Mouse (Mus musculus): ENCODE data around the gene Fgfr2.

Fgfr2 gene

DNA sequence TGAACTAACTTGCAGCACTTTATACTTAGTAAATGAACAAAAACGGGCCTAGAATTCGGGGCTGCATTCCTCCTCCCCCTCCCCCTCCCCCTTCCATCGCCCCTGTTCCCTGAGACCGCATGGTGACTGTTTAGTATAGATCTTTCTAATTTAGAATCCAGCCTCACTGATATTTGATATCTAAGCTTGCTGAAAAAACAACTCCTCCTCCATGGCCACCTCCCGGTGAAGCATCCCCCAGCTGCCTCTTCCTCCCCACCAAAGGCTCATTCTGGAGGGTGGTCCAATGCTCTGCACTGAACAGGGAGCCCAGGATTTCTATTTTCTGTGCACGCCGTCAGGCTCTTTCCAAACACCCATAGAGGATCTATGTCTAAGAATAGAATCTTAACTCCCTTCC is 1804.8 kb downstream of the Fgfr2 start:
- no peak for DNase-seq (ENCODE audit: low spot score)

DNA sequence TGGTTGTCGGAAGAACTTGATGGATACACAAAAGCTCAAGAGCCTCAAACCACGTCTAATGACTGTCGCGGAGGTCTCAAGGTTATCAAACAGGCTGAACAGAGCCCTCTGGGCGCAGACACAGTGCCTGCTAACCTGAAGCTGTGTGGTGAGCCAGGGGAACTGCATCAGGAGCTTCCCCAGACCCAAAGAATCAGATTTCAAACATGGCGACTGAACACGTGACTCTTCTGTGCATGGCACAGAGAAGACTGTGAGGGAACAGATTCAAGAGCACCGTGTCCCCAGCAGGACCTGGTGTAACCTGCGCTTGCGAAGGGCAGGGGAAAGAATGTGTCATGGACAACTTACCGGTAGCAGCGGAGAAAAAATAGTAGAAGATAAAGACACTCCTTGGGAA is 1805.6 kb downstream of the Fgfr2 start:
- DNase-seq (ENCODE audit: low spot score), result no peak

DNA sequence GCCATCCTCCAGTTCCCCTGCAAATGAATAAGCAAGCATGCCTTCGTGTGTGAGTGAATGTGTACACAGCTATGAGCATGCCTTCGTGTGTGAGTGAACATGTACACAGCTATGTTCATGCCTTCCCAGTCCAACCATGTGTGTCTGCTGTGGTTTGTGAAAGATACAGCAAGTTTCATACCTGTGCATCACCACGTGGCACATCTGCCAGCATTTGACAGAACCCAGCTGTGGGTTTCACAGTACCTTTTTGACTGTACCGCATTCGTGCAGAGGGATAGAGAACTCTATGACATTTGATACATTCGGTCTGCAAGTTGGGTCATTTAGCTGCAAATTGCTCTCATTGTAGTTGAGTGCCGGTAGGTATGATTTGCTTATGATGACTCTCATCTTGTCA is 1808.7 kb downstream of the Fgfr2 start:
- no peak for DNase-seq (ENCODE audit: low spot score)

GRCm38 (mm10) chr7:131306733-131307132 is 1816.4 kb downstream of the Fgfr2 start:
- no peak for DNase-seq (ENCODE audit: low spot score)

DNA sequence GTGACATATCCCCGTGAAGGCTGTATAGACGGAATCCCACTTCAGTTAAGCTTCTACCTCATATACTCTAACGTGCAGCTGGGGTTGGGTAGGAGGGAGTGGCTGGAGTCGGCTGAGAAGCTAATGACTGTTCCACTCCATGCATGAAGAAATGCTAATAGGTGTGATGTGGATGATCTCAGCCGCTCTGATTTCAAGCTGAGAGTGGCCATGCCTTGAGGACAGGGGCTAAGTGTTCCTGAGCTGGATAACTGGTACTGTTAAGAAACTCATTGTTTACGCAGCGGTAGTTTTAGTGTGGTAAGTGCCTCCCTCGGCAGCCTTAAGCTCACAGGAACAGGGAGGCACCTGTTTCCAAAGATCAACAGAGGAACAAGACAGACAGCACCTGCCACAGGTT is 1819.8 kb downstream of the Fgfr2 start:
- DNase-seq (ENCODE audit: low spot score), result no peak

GRCm38 (mm10) chr7:131297151-131297550 is 1826.0 kb downstream of the Fgfr2 start:
- no peak for DNase-seq (ENCODE audit: low spot score)

DNA sequence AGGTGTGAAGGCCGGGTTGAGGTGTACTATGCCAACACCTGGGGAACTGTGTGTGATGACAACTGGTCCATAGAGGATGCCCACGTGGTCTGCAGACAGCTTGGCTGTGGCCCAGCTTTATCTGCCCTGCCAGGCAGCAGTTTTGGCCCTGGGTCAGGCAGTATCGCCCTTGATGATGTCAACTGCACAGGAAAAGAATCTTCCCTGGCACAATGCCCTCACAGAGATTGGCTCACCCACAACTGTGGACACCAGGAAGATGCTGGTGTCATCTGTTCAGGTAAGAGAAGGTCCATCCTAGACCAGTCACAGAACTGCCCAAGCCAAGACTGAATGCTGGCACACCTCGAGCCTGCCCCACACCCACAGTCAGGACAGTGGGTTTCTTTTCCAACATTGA is 1857.3 kb downstream of the Fgfr2 start:
- DNase-seq (ENCODE audit: low spot score), result no peak

DNA sequence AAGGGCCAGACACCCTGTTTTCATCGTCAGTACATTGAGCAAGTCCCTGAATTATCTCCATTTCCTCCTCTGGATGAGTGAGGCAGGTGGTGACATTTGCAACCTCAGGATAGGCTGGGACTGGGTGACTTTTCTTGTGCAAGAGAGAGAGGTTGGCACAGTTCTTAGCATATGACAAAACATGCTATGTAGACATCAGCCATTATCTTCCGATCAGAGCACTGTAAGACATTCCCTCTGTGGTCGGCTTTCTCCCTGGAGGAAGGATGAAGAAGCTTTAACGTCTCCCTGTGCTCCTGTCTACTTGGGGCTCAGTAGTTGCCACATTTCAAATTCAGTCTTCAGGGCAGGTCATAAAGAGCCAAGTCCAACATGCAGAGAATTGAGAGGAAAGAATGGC is 1858.9 kb downstream of the Fgfr2 start:
- DNase-seq (ENCODE audit: low spot score), result no peak

DNA sequence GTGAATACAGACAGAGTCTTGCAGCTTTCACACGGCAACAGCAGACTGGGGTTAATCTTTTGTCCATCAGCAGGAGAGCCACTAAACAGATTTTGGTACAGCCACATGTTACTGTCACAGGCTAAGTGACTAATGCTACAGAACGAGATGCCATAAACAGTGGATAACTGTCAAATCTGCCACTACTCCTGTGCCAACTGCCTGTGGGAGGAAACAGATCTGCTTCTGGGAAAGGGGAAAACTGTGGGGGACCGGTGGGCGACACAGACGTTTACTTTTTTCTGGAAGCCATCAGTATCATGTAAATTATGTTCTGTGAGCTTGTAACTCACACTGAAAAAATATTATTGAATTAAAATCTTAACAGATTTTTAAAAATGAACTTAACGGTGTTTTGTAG is 1862.2 kb downstream of the Fgfr2 start:
- DNase-seq (ENCODE audit: low spot score), result peak; percentile 45

DNA sequence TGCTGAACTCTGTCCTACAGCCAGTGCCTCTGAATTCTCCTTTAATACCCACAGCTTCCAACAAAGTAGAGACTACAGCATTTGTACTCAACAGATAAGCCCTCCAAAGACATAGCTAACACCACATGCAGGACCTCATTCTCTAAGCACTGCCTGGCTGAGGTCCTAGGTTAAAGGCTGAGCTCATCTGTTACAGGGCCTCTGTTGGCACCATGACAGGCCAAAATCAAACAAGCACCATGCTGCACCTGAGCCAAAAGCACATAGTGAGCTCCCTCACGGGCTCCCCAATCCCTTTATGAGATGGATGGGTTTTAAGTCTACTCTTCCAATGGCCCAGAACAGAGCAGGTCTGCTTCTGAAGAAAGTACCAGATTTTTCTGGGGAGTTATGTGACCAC is 1865.8 kb downstream of the Fgfr2 start:
- DNase-seq (ENCODE audit: low spot score), result no peak

- no peak for DNase-seq (ENCODE audit: low spot score)
Observed at GRCm38 (mm10) chr7:131256841-131257240, 1866.3 kb downstream of the Fgfr2 start.

GRCm38 (mm10) chr7:131244993-131245392 is 1878.2 kb downstream of the Fgfr2 start:
- no peak for DNase-seq (ENCODE audit: low spot score)

- DNase-seq (ENCODE audit: low spot score), result no peak
Observed at GRCm38 (mm10) chr7:131236091-131236490, 1887.1 kb downstream of the Fgfr2 start.

DNA sequence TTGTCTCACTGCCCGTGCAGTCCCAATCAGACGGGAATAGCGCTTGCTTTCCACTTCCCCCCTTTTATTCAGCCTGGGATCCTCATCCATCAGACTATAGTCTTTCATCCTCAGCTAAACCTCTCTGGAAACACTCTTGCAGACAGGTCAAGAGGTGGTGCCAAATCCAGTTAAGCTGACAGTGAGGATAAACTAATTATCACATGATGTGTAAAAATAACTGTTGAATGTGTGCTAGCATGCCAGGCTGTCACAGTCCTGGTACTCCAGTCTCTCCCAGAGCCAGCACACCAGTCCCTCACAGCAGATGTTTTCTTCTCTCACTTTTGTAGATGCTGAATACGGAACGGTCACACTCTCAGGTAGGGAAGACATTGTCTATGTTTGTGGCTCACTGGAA is 1900.1 kb downstream of the Fgfr2 start:
- DNase-seq (ENCODE audit: low spot score), result no peak

GRCm38 (mm10) chr7:131187996-131188395 is 1935.2 kb downstream of the Fgfr2 start:
- no peak for DNase-seq (ENCODE audit: low spot score)

DNA sequence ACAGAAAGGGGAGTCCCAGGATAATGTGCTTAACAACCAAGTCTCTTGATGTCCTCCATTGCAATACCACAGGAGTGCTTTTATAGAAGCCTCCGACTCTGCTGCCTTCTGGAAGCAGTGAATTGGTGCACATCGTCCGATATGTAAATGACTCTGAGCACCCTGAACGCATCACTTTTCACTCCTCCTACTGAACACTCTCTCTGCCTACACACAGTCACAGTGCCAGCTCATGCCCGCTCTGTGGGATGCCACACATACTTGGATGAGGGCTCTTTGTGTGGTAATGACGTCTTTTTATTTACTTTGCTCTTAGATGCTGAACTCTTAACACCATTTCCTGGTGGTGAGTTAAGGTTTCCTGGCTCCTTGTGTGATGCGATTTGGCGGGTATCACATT is 1936.1 kb downstream of the Fgfr2 start:
- peak; percentile 2 for DNase-seq (ENCODE audit: low spot score)

DNA sequence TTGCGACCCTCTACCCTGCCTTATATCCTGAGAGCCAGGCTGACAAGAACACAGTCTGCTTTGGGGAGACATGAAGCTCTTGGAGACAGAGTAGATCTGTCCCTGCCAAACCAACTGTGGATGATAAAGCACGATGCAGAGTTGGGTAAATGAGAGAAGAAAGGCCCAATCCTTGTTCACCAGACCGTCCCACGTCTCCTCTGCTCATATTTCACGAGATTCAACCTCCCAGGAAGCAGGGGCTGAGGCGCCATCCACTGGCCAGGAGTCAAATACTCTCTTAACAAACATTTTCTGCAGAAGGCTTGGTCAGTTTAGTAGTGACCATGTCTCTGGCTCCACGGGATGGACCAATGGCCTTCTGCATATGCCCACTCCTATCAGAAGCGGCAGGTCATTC is 1938.8 kb downstream of the Fgfr2 start:
- no peak for DNase-seq (ENCODE audit: low spot score)

GRCm38 (mm10) chr7:131182685-131183084 is 1940.5 kb downstream of the Fgfr2 start:
- DNase-seq (ENCODE audit: low spot score), result no peak

DNA sequence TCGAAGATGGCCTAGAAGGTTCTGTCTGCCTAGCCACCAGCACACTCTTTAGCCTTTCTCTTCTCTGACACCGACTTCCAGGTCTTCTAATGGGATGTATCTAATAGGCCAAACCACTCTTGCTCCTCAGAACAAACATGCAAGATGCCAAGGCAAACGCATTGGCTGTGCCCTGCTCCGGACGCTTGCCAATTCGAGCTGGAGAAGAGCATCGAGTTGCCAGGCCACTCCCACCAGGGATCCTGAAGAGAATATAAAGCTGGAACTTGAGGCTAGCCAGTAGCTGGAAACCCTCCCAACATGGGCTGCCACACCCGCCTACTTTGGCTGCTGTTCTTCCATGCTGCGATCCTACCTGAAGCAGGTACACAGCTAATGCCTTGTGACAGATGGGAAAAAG is 1949.0 kb downstream of the Fgfr2 start, which contains the start of gene 5430419D17Rik:
5430419D17Rik (plus strand) TSS at position 282 of the 400 bp plus-strand sequence.
- DNase-seq (ENCODE audit: low spot score), result no peak

GRCm38 (mm10) chr7:131169099-131169498 is 1954.1 kb downstream of the Fgfr2 start:
- DNase-seq (ENCODE audit: low spot score), result no peak

DNA sequence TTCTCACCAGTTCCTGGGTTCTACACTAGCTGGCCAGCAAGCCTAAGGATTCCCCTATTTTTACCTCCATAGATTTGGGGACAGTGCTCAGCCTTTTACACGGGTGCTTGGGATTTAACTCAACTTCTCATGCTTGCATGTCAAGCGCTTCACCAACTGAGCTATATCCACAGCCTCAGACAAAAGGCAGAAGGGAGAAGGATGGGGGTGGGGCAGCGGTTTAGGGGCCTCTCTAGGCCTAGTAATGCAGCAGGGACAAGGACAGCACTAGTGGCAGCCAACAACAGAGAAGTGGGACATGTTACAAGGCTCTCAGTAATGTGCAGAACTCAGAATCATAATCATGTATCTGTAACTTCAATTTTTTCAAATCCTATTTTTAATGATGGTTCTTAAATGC is 1955.4 kb downstream of the Fgfr2 start:
- DNase-seq (ENCODE audit: low spot score), result no peak

DNA sequence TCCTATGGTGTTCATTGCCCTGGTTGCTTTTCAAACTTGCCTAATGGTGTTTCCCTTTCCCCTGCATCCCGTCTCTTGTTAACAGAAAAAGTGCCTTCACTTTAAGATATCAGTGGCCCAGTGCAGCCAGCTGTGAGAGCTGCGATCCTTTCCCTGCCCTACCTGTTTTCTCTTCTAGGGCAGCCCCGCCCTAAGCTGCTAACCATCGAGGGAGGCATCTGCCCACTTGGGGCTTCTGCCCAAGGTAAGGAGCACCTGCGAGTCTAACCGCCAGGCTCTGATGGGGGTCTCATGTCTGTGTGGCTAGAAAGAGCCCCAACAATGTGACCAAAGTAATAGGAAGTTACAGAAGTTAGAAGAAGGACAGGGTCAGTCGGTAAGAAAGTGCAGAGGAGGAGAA is 1960.9 kb downstream of the Fgfr2 start:
- DNase-seq (ENCODE audit: low spot score), result no peak

DNA sequence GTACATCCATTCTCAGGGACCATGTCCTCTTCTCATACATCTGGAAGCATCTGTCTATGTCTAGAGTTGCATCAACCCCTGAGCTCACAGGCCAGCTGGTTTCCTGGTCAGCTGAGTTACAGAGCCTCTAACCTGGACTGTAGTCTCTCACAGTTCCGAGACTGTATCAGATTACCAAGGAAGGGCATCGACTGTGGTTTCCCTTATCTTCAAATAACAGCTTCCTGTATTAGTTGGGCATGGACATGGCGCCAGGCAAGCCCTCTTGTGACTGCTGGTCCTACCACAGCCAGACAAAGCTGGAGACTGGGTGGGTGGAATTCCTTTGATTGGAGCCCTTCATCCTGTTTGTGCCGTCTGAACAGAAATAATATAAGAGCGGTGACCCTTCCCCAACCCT is 1970.1 kb downstream of the Fgfr2 start:
- no peak for DNase-seq (ENCODE audit: low spot score)

GRCm38 (mm10) chr7:131150179-131150578 is 1973.0 kb downstream of the Fgfr2 start:
- no peak for DNase-seq (ENCODE audit: low spot score)

DNA sequence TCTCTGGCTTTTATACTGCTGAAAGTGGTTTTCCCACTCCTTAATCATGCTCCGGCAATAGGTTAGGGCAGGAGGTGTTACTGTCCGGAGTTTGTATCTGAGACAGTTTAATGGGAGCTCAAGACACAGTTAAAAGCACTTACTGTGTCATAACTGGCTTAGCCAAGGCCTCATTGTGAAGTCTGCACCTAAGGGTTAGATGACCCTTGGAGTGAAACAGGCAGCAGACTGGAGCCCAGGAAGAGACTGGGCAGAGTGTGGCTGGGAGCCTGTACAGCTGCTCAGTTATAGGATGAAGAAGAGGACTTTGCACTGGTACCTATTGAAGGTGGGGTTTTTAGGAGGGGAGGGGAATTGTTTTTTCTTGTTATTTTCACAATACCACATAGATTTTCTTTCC is 1976.9 kb downstream of the Fgfr2 start, which contains the start of gene 4933402N03Rik:
4933402N03Rik (minus strand) TSS at position 101 of the 400 bp plus-strand sequence.
- DNase-seq (ENCODE audit: low spot score), result no peak
